Mouse (Mus musculus): Measurements from ENCODE around the gene Lemd2.

Gene Lemd2

GRCm38 (mm10) chr17:27154881-27155280, 49.4 kb downstream of the Lemd2 start:
- no peak for DNase-seq

GRCm38 (mm10) chr17:27154256-27154655, 50.0 kb downstream of the Lemd2 start:
- DNase-seq, result no peak

- DNase-seq, result peak; percentile 70
Observed at GRCm38 (mm10) chr17:27153773-27154193, 50.5 kb downstream of the Lemd2 start.

GRCm38 (mm10) chr17:27152976-27153723, 51.1 kb downstream of the Lemd2 start:
- peak; percentile 23 for DNase-seq

- peak; percentile 49 for DNase-seq
Observed at GRCm38 (mm10) chr17:27151411-27151810, 52.9 kb downstream of the Lemd2 start.

GRCm38 (mm10) chr17:27150871-27151270, 53.4 kb downstream of the Lemd2 start:
- no peak for DNase-seq

GRCm38 (mm10) chr17:27146323-27146923, 57.8 kb downstream of the Lemd2 start:
- no peak for DNase-seq

GRCm38 (mm10) chr17:27144152-27144551, 60.1 kb downstream of the Lemd2 start:
- DNase-seq, result no peak

- no peak for DNase-seq
Observed at GRCm38 (mm10) chr17:27141971-27142450, 62.3 kb downstream of the Lemd2 start.

- DNase-seq, result no peak
Observed at GRCm38 (mm10) chr17:27140262-27140661, 64.0 kb downstream of the Lemd2 start.

Measured in retina, postnatal 1 day (tissue).